Mouse (Mus musculus): ENCODE data around the gene Cyp27a1. TPM values are rescaled to one million over a fixed set of nuclear protein-coding genes. Genes with fewer than 3 reads are reported as not detected.

The Cyp27a1 gene
- total RNA-seq, 2 experiments from 2014 or later = 55.7 to 57.8 TPM

DNA sequence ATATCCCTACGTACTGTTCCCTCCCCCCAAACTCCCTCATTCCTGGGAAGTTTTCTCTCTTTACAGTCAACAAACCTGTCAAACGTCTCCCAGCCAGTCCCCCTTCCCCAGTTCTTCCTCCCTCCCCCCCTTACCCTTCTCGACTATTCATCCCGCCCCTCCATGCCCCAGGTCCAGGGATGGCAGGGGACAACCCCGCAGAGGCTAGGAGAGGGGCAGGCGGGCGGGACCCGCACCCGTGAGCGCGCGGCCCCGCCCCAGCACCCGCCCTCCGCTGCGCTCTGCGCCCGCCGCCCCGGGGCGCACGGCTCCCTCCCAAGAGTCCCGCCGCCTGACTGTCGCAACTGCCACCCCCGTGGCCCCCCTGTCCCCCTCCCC is 58.1 kb downstream of the Cyp27a1 start:
- DNase-seq (ENCODE audit: low spot score) = no peak

DNA sequence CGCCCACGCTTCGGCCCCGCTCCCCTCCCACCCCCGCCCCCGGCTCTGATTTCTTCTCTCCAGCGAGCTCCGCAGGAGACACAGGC is 58.3 kb downstream of the Cyp27a1 start, which contains the start of gene Wnt6:
TSS of gene Wnt6 (plus strand) at position 48 of the 86 bp plus-strand sequence.
- no peak for DNase-seq (ENCODE audit: low spot score)

GRCm38 (mm10) chr1:74771931-74772620 is 58.7 kb downstream of the Cyp27a1 start:
- no peak for DNase-seq (ENCODE audit: low spot score)

DNA sequence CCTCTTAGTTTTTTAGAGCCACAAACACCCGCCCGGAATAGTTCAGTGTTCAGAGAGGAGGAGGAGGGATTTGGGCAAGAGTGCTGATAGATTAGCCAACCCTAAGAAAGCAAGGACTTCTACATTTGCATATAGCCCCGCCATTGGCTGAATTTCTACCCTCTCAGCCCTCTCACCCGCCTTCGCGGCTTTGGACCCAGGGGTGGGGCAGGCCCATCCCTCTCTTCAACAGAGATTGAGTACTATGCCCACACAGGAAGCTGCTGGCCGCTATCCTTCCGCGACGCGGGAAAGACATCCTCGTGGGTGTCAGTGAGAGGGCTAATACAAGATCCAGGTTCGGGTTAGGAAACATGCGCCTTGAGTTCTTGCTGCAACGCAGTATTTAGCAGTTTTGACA is 59.8 kb downstream of the Cyp27a1 start:
- DNase-seq (ENCODE audit: low spot score) = peak; percentile 87

DNA sequence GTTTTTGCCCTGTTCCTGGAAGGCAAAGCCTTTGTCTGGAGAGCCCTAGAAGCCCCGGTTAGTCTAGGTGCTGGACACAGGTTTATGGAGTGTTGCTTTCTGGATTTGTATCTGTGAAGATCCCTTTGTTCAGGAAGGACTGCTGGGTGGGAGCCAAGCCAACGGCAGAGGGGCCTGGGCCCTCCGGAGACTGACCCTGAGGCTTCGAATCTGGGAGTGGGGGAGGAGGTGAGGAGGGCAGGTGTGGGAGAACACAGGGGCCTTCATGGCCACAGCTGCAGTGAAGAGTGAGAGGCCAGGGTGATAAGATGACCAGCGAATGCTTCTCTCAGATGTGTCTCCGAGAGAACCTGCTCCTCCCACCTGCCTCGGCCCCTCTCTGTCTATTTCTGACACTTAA is 60.7 kb downstream of the Cyp27a1 start:
- DNase-seq (ENCODE audit: low spot score) = no peak

DNA sequence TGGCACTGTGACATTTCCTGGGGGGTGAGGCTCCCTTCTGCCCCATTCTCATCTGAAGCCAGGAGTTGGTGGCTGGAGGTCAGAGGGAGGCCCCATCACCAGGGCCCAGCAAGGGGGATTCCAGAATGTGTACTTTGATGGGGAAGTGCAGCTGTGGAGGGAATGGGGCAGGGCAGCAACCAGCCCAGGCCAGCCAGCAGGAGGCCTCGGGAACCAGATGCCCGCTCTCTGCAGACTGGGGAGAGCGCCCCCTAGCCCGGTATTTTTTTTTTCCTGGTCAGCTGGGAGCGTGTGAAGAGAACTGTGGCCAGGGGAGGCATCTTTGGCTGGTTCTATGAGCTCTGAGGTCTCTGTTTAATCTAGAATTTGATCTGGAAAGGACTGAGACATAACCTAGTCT is 62.4 kb downstream of the Cyp27a1 start:
- no peak for DNase-seq (ENCODE audit: low spot score)

- no peak for DNase-seq (ENCODE audit: low spot score)
Observed at GRCm38 (mm10) chr1:74778934-74779486, 65.6 kb downstream of the Cyp27a1 start.

DNA sequence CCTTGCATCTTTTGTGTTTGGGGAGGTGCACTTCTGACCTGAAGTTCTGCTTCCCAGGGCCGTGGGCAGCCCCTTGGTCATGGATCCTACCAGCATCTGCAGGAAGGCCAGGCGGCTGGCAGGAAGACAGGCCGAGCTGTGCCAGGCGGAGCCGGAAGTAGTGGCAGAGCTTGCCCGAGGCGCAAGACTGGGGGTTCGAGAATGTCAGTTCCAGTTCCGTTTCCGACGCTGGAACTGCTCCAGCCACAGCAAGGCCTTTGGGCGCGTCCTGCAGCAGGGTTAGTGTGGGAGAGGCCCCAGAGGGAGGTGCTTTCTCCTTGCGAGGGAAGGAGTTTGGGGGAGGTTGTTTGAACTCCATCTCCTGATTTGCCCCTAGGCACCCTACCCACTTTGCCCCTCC is 68.7 kb downstream of the Cyp27a1 start:
- no peak for DNase-seq (ENCODE audit: low spot score)

DNA sequence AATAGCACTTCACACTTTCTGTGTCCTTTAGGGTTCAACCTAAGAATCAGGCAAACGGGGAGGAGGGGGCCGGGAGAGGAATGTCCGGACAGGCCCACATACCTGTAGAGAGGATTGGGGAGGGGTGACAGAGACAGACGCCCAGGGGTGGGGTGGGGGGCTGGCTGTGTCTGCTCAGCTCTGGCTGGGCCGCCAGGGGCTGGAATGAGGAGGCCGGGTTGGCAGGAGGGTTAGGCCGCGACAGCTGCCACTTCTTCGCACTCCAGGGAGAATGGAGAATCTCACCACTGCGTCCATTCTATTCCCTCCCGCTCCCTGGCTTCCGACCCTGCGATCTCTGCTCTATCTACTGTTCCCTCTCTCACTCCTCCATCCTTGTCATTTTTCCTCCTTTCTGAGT is 70.2 kb downstream of the Cyp27a1 start:
- no peak for DNase-seq (ENCODE audit: low spot score)

DNA sequence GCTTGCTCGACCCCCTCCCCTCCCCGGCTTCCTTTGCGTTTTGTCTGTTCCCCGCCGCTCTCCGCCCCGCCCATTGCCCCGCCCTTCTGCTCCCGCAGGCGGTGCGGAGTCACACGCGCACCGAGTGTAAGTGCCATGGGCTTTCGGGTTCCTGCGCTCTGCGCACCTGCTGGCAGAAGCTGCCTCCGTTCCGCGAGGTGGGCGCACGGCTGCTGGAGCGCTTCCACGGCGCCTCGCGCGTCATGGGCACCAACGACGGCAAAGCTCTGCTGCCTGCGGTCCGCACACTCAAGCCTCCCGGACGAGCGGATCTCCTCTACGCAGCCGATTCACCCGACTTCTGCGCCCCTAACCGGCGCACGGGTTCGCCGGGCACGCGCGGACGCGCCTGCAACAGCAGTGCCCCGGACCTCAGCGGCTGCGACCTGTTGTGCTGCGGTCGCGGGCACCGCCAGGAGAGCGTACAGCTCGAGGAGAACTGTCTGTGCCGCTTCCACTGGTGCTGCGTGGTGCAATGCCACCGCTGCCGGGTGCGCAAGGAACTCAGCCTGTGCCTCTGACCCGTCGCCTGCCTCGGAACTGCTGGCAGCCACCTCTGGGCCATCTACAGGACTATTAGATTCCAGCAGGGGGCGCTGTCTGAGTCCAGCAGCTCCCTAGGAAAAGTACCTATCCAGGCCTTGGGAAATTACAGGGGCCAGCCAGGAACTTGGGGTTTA is 70.8 kb downstream of the Cyp27a1 start:
- peak; percentile 71 for DNase-seq (ENCODE audit: low spot score)

Other genes starting within 250 kb of the Cyp27a1 start
- gene Cnot9, start 207.5 kb upstream of the Cyp27a1 start, total RNA-seq (2021) = 10 to 100 TPM; 12.1 to 13.1 TPM
- 10 to 100 TPM; 58.2 to 66.9 TPM for gene Plcd4, start 170.7 kb upstream of the Cyp27a1 start, total RNA-seq (2021)
- gene Usp37, start 169.3 kb upstream of the Cyp27a1 start, total RNA-seq (2021) = 1 to 10 TPM; 7.2 to 7.8 TPM
- 1 to 10 TPM; 8.7 to 9.7 TPM for gene Zfp142, start 125.3 kb upstream of the Cyp27a1 start, total RNA-seq (2021)
- 10 to 100 TPM; 20.6 to 21.6 TPM for gene Bcs1l, start 125.3 kb upstream of the Cyp27a1 start, total RNA-seq (2021)
- gene Rnf25, start 112.2 kb upstream of the Cyp27a1 start, total RNA-seq (2021) = 10 to 100 TPM; 16.2 to 16.5 TPM
- gene Stk36, start 112.1 kb upstream of the Cyp27a1 start, total RNA-seq (2021) = under 1 TPM; 0.27 to 0.28 TPM
- 10 to 100 TPM in 1 of 2 experiments, 1 to 10 TPM in 1; 9.0 to 11.0 TPM for gene Ttll4, start 51.8 kb upstream of the Cyp27a1 start, total RNA-seq (2021)
- gene Prkag3, start 35.6 kb downstream of the Cyp27a1 start, total RNA-seq (2021) = 100 to 1,000 TPM in 1 of 2 experiments, 10 to 100 TPM in 1; 75.0 to 102 TPM
- under 1 TPM; 0.45 to 0.50 TPM for gene Wnt6, start 58.3 kb downstream of the Cyp27a1 start, total RNA-seq (2021)
- gene Wnt10a, start 77.9 kb downstream of the Cyp27a1 start, total RNA-seq (2021) = under 1 TPM; 0.11 to 0.14 TPM
- not detected for gene Cdk5r2, start 141.4 kb downstream of the Cyp27a1 start, total RNA-seq (2021)
- gene Fev, start 171.8 kb downstream of the Cyp27a1 start, total RNA-seq (2021) = not detected
- not detected for gene Cryba2, start 179.6 kb downstream of the Cyp27a1 start, total RNA-seq (2021)
- not detected for gene Cfap65, start 222.0 kb downstream of the Cyp27a1 start, total RNA-seq (2021)
- gene Ihh, start 238.1 kb downstream of the Cyp27a1 start, total RNA-seq (2021) = under 1 TPM; 0.16 to 0.26 TPM